Mouse (Mus musculus) hindbrain, embryonic 11.5 days (tissue): ENCODE measurements around the gene Canx. TPM values are rescaled to one million over a fixed set of nuclear protein-coding genes. Genes with fewer than 3 reads are reported as not detected.
A peak's percentile ranks its signal among the peaks of the same experiment; 100 is the strongest.

Experiments used
- ATAC-seq: fragments of 200-750 bp; cut with Nextera tagmentation; 2 replicates; pipeline ENCODE4 v1.8.0; 2017; ENCODE audit warnings: mild to moderate bottlenecking, moderate TSS enrichment, moderate library complexity; ENCODE audit not compliant: low FRiP score
- DNase-seq: peaks from one replicate; pipeline ENCODE4 v3.0.0-alpha.2; 2015; ENCODE audit warnings: low spot score
- H3K27ac ChIP-seq: fragments of 300-500 bp; sonication (generic); 2 replicates; pipeline ENCODE4 v1.5.1; 2014; ENCODE audit warnings: mild to moderate bottlenecking, low read depth, low read length
- H3K27me3 ChIP-seq: fragments of 300-500 bp; sonication (generic); 2 replicates; pipeline ENCODE4 v1.6.1; 2014; ENCODE audit warnings: mild to moderate bottlenecking, low read length, moderate library complexity, mixed read lengths; ENCODE audit not compliant: control insufficient read depth, insufficient read depth
- H3K36me3 ChIP-seq: fragments of 300-500 bp; sonication (generic); 2 replicates; pipeline ENCODE4 v1.6.1; 2014; ENCODE audit warnings: mild to moderate bottlenecking, low read length, moderate library complexity, mixed read lengths; ENCODE audit not compliant: control insufficient read depth, insufficient read depth
- H3K4me1 ChIP-seq: fragments of 300-500 bp; sonication (generic); replicated peaks from 2 replicates; pipeline ENCODE4 v1.6.1; 2014; ENCODE audit warnings: low read length, mixed read lengths; ENCODE audit not compliant: control insufficient read depth, insufficient read depth
- H3K4me2 ChIP-seq: fragments of 300-500 bp; sonication (generic); replicated peaks from 2 replicates; pipeline ENCODE4 v1.6.1; 2014; ENCODE audit warnings: mild to moderate bottlenecking, low read depth, low read length
- H3K4me3 ChIP-seq: fragments of 300-500 bp; sonication (generic); 2 replicates; pipeline ENCODE4 v1.5.1; 2014; ENCODE audit warnings: low read depth, low read length
- H3K9ac ChIP-seq: fragments of 300-500 bp; sonication (generic); 2 replicates; pipeline ENCODE4 v1.6.1; 2014; ENCODE audit warnings: low read depth, low read length
- H3K9me3 ChIP-seq: fragments of 300-500 bp; sonication (generic); 2 replicates; pipeline ENCODE4 v1.6.1; 2016; ENCODE audit warnings: low read length; ENCODE audit not compliant: control insufficient read depth
- WGBS: fragments of 180-500 bp; shearing (Covaris S2); extraction: QIAGEN DNeasy Blood & Tissue Kit; methylation state at CpG from one replicate; pipeline ENCODE4 v1.1.7; 2014; 5-methylcytosine and 5-hydroxymethylcytosine counted together
- polyA plus RNA-seq: library from polyadenylated mRNA; unstranded; fragments of >200 nt; fragmentation: Nextera tagmentation; extraction: Ambion mirVana; gene quantifications from 2 replicates; pipeline ENCODE4 v1.2.1, GENCODE M21; 2014

Canx gene
- polyA plus RNA-seq, 1 experiment from 2014 or later = 267 TPM

DNA sequence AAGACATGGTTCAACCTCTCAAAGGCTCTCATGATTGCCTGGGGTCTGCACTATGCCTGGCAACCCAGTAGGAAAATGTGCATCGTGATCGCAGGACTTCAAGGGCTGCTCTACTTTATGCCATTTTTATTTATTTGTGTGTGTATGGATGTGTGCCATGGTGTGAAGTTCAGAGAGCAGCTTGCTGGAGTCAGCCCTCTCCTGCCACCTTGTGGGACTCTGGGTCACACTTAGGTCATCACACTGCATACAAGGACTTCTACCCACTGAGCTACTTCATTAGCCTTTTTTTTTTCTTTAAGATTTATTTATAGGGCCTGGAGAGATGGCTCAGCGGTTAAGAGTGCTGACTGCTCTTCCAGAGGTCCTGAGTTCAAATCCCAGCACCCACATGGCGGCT lies 63.5 kb downstream of the Canx start:
- H3K4me2 ChIP-seq = no peak overlapping the region
- H3K4me1 ChIP-seq = no peaks in the 10 kb centered on the region
- DNase-seq (no peak), ATAC-seq (no peak)
- H3K9me3 ChIP-seq = no peaks in the 10 kb centered on the region
- 91% methylated on average over 4 of the region's 4 CpGs for WGBS
- H3K27ac ChIP-seq = no peak overlapping the region
- H3K27me3 ChIP-seq = no peaks in the 10 kb centered on the region
- H3K36me3 ChIP-seq = peaks cover 35% of the 10 kb centered on the region
- H3K9ac ChIP-seq = no peak overlapping the region
- H3K4me3 ChIP-seq = no peak overlapping the region

GRCm38 (mm10) chr11:50258310-50258709 lies 67.2 kb downstream of the Canx start:
- no peaks in the 10 kb centered on the region for H3K4me1 ChIP-seq
- peaks cover 21% of the 10 kb centered on the region for H3K36me3 ChIP-seq
- WGBS = 92% methylated on average over 7 of the region's 7 CpGs
- H3K4me2 ChIP-seq = no peak overlapping the region
- H3K9ac ChIP-seq = no peak overlapping the region
- H3K27ac ChIP-seq = no peak overlapping the region
- DNase-seq (no peak), ATAC-seq (no peak)
- no peaks in the 10 kb centered on the region for H3K27me3 ChIP-seq
- no peaks in the 10 kb centered on the region for H3K9me3 ChIP-seq
- H3K4me3 ChIP-seq = no peak overlapping the region

- no peak overlapping the region for H3K27ac ChIP-seq
- H3K9ac ChIP-seq = no peak overlapping the region
- WGBS = 91% methylated on average over 7 of the region's 7 CpGs
- no peaks in the 10 kb centered on the region for H3K9me3 ChIP-seq
- no peaks in the 10 kb centered on the region for H3K27me3 ChIP-seq
- no peak for DNase-seq
- H3K4me3 ChIP-seq = no peak overlapping the region
- no peak overlapping the region for H3K4me2 ChIP-seq
- peaks cover 15% of the 10 kb centered on the region for H3K36me3 ChIP-seq
- no peak for ATAC-seq
- H3K4me1 ChIP-seq = no peaks in the 10 kb centered on the region
Observed at GRCm38 (mm10) chr11:50256615-50257014, 68.9 kb downstream of the Canx start.

DNA sequence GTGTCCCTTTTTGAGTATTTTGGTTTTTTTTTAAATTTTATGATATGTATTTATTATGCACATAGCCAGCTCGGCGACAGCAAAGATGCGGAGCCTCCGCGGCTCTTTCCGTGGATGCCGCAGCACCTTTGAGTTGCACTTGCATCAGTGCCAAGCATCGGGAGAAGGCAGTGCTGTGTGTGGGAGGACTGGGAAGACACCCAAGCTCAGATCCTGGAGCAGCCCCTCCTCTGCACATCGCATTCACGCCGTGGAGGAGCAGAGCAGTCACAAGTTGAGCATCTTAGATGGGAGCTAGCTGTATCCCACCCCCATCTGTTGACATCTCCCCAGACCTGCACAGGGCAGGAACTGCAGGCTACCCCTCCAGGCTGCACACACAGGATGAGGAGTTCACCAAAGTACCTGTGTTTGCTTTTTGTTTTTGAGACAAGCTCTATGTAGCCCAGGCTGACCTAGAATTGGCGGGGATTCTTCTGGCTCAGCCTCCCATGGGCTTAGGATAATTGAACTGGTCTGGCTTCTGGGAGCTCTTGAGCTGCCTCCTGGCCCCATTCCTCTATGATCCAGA lies 71.4 kb downstream of the Canx start:
- Histone ChIP-seq H3K9me3 (no peaks in the 10 kb centered on the region), H3K27me3 (no peaks in the 10 kb centered on the region), H3K4me3 (no peak overlapping the region), H3K36me3 (peaks cover 12% of the 10 kb centered on the region), H3K4me2 (no peak overlapping the region), H3K9ac (no peak overlapping the region), H3K4me1 (no peaks in the 10 kb centered on the region), H3K27ac (no peak overlapping the region)
- no peak for ATAC-seq
- WGBS = 81% methylated on average over 12 of the region's 12 CpGs
- DNase-seq = no peak

- Histone ChIP-seq H3K4me2 (no peak overlapping the region), H3K9ac (no peak overlapping the region), H3K36me3 (peaks cover 12% of the 10 kb centered on the region), H3K4me1 (no peaks in the 10 kb centered on the region), H3K27me3 (no peaks in the 10 kb centered on the region), H3K4me3 (no peak overlapping the region), H3K27ac (no peak overlapping the region; the same call in 1 of the 2 replicates), H3K9me3 (no peaks in the 10 kb centered on the region)
- 74% methylated on average over 1 of the region's 1 CpGs for WGBS
- ATAC-seq = no peak
- no peak for DNase-seq
Observed at GRCm38 (mm10) chr11:50253393-50253792, 72.1 kb downstream of the Canx start.

DNA sequence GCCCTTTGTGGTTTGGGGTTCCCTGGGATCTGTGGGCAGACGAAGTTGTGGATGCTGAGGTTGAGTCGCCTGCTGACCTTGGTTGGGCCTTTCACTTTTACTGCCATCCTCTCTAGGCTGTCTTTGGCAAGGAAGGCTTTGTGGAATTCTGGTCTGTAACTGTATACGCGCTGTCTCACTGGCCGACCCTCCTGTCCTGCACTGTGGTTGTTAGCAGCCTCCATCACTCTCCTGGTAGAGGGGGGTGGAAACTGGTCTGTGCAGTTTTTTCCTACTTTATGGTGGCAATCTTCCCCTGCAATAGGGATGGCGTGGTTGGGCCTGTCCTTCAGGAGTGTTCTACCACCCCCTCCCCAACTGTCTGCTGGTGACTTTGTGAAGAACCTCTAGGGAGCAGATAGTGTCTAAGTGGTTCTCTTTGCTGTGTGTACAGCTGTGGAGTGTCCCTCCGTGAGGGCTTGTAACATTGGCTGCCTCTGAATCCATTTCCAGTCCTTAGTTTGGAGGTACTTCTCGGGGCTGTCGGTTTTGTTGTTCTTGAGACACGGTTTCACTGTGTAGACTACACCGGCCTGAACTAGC lies 72.7 kb downstream of the Canx start:
- H3K4me2 ChIP-seq = no peak overlapping the region
- H3K36me3 ChIP-seq = peaks cover 9% of the 10 kb centered on the region
- ATAC-seq (no peak), DNase-seq (peak; percentile 9)
- H3K27ac ChIP-seq = no peak overlapping the region; the same call in 1 of the 2 replicates
- no peak overlapping the region for H3K9ac ChIP-seq
- H3K4me3 ChIP-seq = no peak overlapping the region
- H3K27me3 ChIP-seq = no peaks in the 10 kb centered on the region
- H3K4me1 ChIP-seq = no peaks in the 10 kb centered on the region
- no peaks in the 10 kb centered on the region for H3K9me3 ChIP-seq
- WGBS = 79% methylated on average over 11 of the region's 11 CpGs

GRCm38 (mm10) chr11:50252166-50252565 lies 73.3 kb downstream of the Canx start:
- Histone ChIP-seq H3K4me2 (no peak overlapping the region), H3K27me3 (no peaks in the 10 kb centered on the region), H3K27ac (no peak overlapping the region), H3K4me1 (no peaks in the 10 kb centered on the region), H3K9me3 (no peaks in the 10 kb centered on the region), H3K4me3 (no peak overlapping the region), H3K9ac (no peak overlapping the region), H3K36me3 (peaks cover 4% of the 10 kb centered on the region; the same call in 1 of the 2 replicates)
- DNase-seq (peak; percentile 20), ATAC-seq (no peak)
- 59% methylated on average over 3 of the region's 3 CpGs for WGBS

- H3K4me2 ChIP-seq = no peak overlapping the region
- H3K36me3 ChIP-seq = no peaks in the 10 kb centered on the region
- no peak for DNase-seq
- H3K4me1 ChIP-seq = no peaks in the 10 kb centered on the region
- H3K9me3 ChIP-seq = no peaks in the 10 kb centered on the region
- no peak overlapping the region for H3K4me3 ChIP-seq
- H3K9ac ChIP-seq = no peak overlapping the region
- no peak for ATAC-seq
- H3K27ac ChIP-seq = no peak overlapping the region
- 87% methylated on average over 7 of the region's 7 CpGs for WGBS
- no peaks in the 10 kb centered on the region for H3K27me3 ChIP-seq
Observed at GRCm38 (mm10) chr11:50248473-50249171, 76.9 kb downstream of the Canx start.

- Histone ChIP-seq H3K36me3 (no peaks in the 10 kb centered on the region), H3K27me3 (no peaks in the 10 kb centered on the region), H3K9me3 (no peaks in the 10 kb centered on the region), H3K9ac (no peak overlapping the region), H3K27ac (no peak overlapping the region), H3K4me1 (no peaks in the 10 kb centered on the region), H3K4me3 (no peak overlapping the region), H3K4me2 (no peak overlapping the region)
- ATAC-seq (no peak), DNase-seq (no peak)
- 68% methylated on average over 5 of the region's 5 CpGs for WGBS
Observed at GRCm38 (mm10) chr11:50245269-50245668, 80.2 kb downstream of the Canx start.
